In genomic region chrX:112978583-112978982, GRCm38 (mm10) we compare ENCODE assay signal across 9 mouse cellular contexts.
DNase-seq lines count a peak whose midpoint lies in the region; ATAC-seq and TF ChIP-seq lines count a peak whose summit lies in the region.
"Had no signal": no experiment of that assay in that cellular context is flagged by ENCODE, and none has a peak within 500 bp of the region (broad histone marks: within the 10 kb centered on the region; RNA-seq: fewer than 3 reads in every experiment).

No protein-coding gene starts in this region.

- 49% methylated on average over 3 of the region's 3 CpGs for WGBS in intestine, postnatal 0 days
- 46% methylated on average over 3 of the region's 3 CpGs for WGBS in intestine, embryonic 16.5 days

- no peak overlapping the region for H3K4me3 ChIP-seq in intestine, postnatal 0 days (ENCODE audit: low read depth, low read length)
- no peak overlapping the region for H3K4me3 ChIP-seq in intestine, embryonic 16.5 days (ENCODE audit: low read length)
- H3K4me3 ChIP-seq: lung, embryonic 15.5 days had no signal

- no peak overlapping the region for H3K4me2 ChIP-seq in intestine, postnatal 0 days (replicated peaks; ENCODE audit: low read depth)
- H3K4me2 ChIP-seq in intestine, embryonic 16.5 days (ENCODE audit: low read depth, low read length): no peak overlapping the region
- H3K4me2 ChIP-seq: lung, embryonic 15.5 days had no signal

- no peaks in the 10 kb centered on the region for H3K27me3 ChIP-seq in intestine, postnatal 0 days (replicated peaks; ENCODE audit: control insufficient read depth, insufficient read depth, low read length)
- H3K27me3 ChIP-seq in intestine, embryonic 16.5 days (replicated peaks; ENCODE audit: control insufficient read depth, insufficient read depth, low read length): no peaks in the 10 kb centered on the region
- H3K27me3 ChIP-seq: lung, embryonic 15.5 days had no signal

- no peaks in the 10 kb centered on the region for H3K4me1 ChIP-seq in intestine, postnatal 0 days (replicated peaks; ENCODE audit: control insufficient read depth, insufficient read depth, low read length)
- H3K4me1 ChIP-seq in intestine, embryonic 16.5 days (ENCODE audit: control insufficient read depth, insufficient read depth, low read length): no peaks in the 10 kb centered on the region
- H3K4me1 ChIP-seq: lung, embryonic 15.5 days had no signal

- H3K9me3 ChIP-seq in intestine, postnatal 0 days (ENCODE audit: control insufficient read depth): no peaks in the 10 kb centered on the region
- H3K9me3 ChIP-seq in intestine, embryonic 16.5 days (ENCODE audit: control insufficient read depth, low read length): no peaks in the 10 kb centered on the region
- H3K9me3 ChIP-seq: lung, embryonic 15.5 days had no signal

- no peak overlapping the region for H3K27ac ChIP-seq in intestine, postnatal 0 days (ENCODE audit: low read depth, low read length)
- no peak overlapping the region for H3K27ac ChIP-seq in intestine, embryonic 16.5 days (ENCODE audit: low read length)
- H3K27ac ChIP-seq: lung, embryonic 15.5 days had no signal

- no peaks in the 10 kb centered on the region for H3K36me3 ChIP-seq in intestine, postnatal 0 days (ENCODE audit: control insufficient read depth, insufficient read depth)
- H3K36me3 ChIP-seq in intestine, embryonic 16.5 days (ENCODE audit: control insufficient read depth, insufficient read depth, low read length): no peaks in the 10 kb centered on the region
- H3K36me3 ChIP-seq: lung, embryonic 15.5 days had no signal

- TF ChIP-seq CTCF in intestine, postnatal 0 days (IDR thresholded peaks at IDR 0.05; ENCODE audit: low read depth): peak; percentile 68

- peak; percentile 10 for DNase-seq in thymus, postnatal 0 days (ENCODE audit: low spot score)
- no peak for DNase-seq in thymus, adult 18-20 months
- DNase-seq in embryo, embryonic 11.5 days (ENCODE audit: low read depth, low spot score): peak; percentile 8
- DNase-seq in thymus, postnatal 4 days: peak; percentile 7
- no peak for DNase-seq in ovary, postnatal 36 days (ENCODE audit: low spot score)
- DNase-seq in gastrocnemius, postnatal 4 days (ENCODE audit: low spot score in 2 of 2): no peak

- ATAC-seq in intestine, postnatal 0 days: no peak
- no peak for ATAC-seq in intestine, embryonic 16.5 days

- no peak overlapping the region for H3K9ac ChIP-seq in intestine, postnatal 0 days (ENCODE audit: low read depth, low read length)
- no peak overlapping the region for H3K9ac ChIP-seq in intestine, embryonic 16.5 days (ENCODE audit: low read depth, low read length)
- H3K9ac ChIP-seq: lung, embryonic 15.5 days had no signal

Comparison
In these comparisons a context has a peak if more than half of its experiments do, and no peak if none do; other contexts are left out.
1. DNase-seq: peak in thymus, postnatal 0 days (single experiment), embryo, embryonic 11.5 days (single experiment) and thymus, postnatal 4 days (single experiment); none in thymus, adult 18-20 months (0 of 2), ovary, postnatal 36 days (single experiment) and gastrocnemius, postnatal 4 days (0 of 2).